Comparison of ENCODE assay signal across 24 mouse cellular contexts in the genomic region with DNA sequence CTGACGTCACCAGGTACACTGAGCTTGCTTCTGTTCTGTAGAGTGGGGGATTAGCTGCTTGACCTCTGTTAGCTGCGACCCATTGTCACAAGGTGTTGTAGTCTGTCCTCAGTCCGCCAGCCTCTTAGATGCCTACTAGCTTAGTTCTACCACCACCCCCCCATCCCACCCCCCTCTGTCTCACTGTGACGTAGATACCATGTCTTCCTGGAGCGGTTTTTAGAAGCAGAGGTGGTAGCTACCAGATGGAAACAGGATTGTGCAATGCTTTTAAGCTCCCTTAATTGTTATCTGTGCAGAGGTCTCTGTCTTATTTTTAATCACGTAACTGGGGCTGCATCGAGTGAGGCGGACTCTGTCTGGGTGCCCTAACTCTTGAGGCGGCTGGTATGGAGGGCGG.
A peak's percentile ranks its signal among the peaks of the same experiment; 100 is the strongest.
DNase-seq lines count a peak whose midpoint lies in the region; ATAC-seq and TF ChIP-seq lines count a peak whose summit lies in the region.
"Had no signal": no experiment of that assay in that cellular context is flagged by ENCODE, and none has a peak within 500 bp of the region (broad histone marks: within the 10 kb centered on the region; RNA-seq: fewer than 3 reads in every experiment).

No protein-coding gene starts in this region.

- 0 out of 2 replicates have a peak, but pooled peaks cover 9% of the 10 kb centered on the region for H3K36me3 ChIP-seq in heart, embryonic 15.5 days
- H3K36me3 ChIP-seq: intestine, embryonic 15.5 days had no signal

- no peak for DNase-seq in heart, postnatal 36 days
- peak; percentile 61 for DNase-seq in telencephalon, adult 2 months (ENCODE audit: low read depth, low spot score)
- no peak for DNase-seq in neural tube, embryonic 10.5 days (ENCODE audit: extremely low spot score, low spot score)
- no peak for DNase-seq in cerebellum, postnatal 4 days (ENCODE audit: low spot score in 2 of 2)
- DNase-seq: adrenal gland, postnatal 14 days; cerebellum, adult 11 months; cerebellum, adult 2 months; cerebellum, adult 9-11 months; cerebellum, postnatal 36 days; gastrocnemius, postnatal 10 days; heart, adult 18-20 months; heart, postnatal 14 days; kidney, adult 11 months had no signal

- H3K4me1 ChIP-seq in heart, embryonic 15.5 days (replicated peaks) = no peaks in the 10 kb centered on the region
- peaks cover 15% of the 10 kb centered on the region for H3K4me1 ChIP-seq in bone marrow, adult 2 months (ENCODE audit: control insufficient read depth, insufficient read depth, low read length)
- H3K4me1 ChIP-seq: intestine, embryonic 15.5 days had no signal

- H3K4me2 ChIP-seq in heart, embryonic 15.5 days = no peak overlapping the region
- H3K4me2 ChIP-seq: forebrain, embryonic 13.5 days; heart, embryonic 12.5 days; hindbrain, embryonic 13.5 days; intestine, embryonic 15.5 days had no signal

- no peak overlapping the region for H3K9ac ChIP-seq in heart, embryonic 15.5 days
- H3K9ac ChIP-seq: forebrain, embryonic 13.5 days; heart, embryonic 12.5 days; hindbrain, embryonic 13.5 days; intestine, embryonic 15.5 days had no signal

- WGBS in heart, embryonic 15.5 days = 80% methylated on average over 10 of the region's 10 CpGs
- 54% methylated on average over 10 of the region's 10 CpGs for WGBS in bone marrow, adult 2 months

- H3K9me3 ChIP-seq in heart, embryonic 15.5 days (replicated peaks) = no peaks in the 10 kb centered on the region
- H3K9me3 ChIP-seq: forebrain, embryonic 10.5 days; forebrain, embryonic 13.5 days; heart, embryonic 12.5 days; hindbrain, embryonic 13.5 days; intestine, embryonic 15.5 days had no signal

- no peak overlapping the region for H3K27ac ChIP-seq in heart, embryonic 15.5 days
- peak overlapping the region; percentile 22; the same call in 1 of the 2 replicates for H3K27ac ChIP-seq in bone marrow, adult 2 months (ENCODE audit: control insufficient read depth, insufficient read depth, low read depth, low read length, poor library complexity)
- H3K27ac ChIP-seq: forebrain, embryonic 10.5 days; forebrain, embryonic 13.5 days; hindbrain, embryonic 13.5 days; intestine, embryonic 15.5 days had no signal

- H3K27me3 ChIP-seq in heart, embryonic 15.5 days = no peaks in the 10 kb centered on the region
- H3K27me3 ChIP-seq: forebrain, embryonic 13.5 days; heart, embryonic 12.5 days; hindbrain, embryonic 13.5 days; intestine, embryonic 15.5 days had no signal

- H3K4me3 ChIP-seq in heart, embryonic 15.5 days = no peak overlapping the region
- H3K4me3 ChIP-seq in bone marrow, adult 2 months (replicated peaks; ENCODE audit: control insufficient read depth, low read depth, low read length) = no peak overlapping the region
- H3K4me3 ChIP-seq: forebrain, embryonic 10.5 days; forebrain, embryonic 13.5 days; heart, embryonic 12.5 days; hindbrain, embryonic 13.5 days; intestine, embryonic 15.5 days had no signal

- no peak for TF ChIP-seq CTCF in bone marrow, adult 2 months (IDR thresholded peaks at IDR 0.05; ENCODE audit: control insufficient read depth, insufficient read depth, low read length)

- intact Hi-C loops in heart, postnatal 36 days (cut with DNase I) = no loop called here

- no peak for TF ChIP-seq POLR2A in bone marrow, adult 2 months (IDR thresholded peaks at IDR 0.05; ENCODE audit: borderline replicate concordance, control insufficient read depth, low read depth, low read length)

- ATAC-seq in heart, embryonic 15.5 days (replicated peaks; ENCODE audit: insufficient number of reproducible peaks, insufficient read depth, low FRiP score, low read depth) = 0 out of 2 replicates have a peak, but pooled peaks have one; percentile 27
- ATAC-seq in megakaryocyte, adult 5-6 weeks (ENCODE audit: poor library complexity, severe bottlenecking) = peak; percentile 2; the same call in 1 of the 2 replicates
- ATAC-seq: CD4-positive, CD25-positive, alpha-beta regulatory T cell, adult 4 months; forebrain, embryonic 13.5 days; forebrain, embryonic 16.5 days; hindbrain, embryonic 16.5 days; intestine, embryonic 15.5 days had no signal
